Mouse (Mus musculus): ENCODE data around the gene Cpne1.

GRCm38 (mm10) chr2:156151538-156151937 lies 39.8 kb upstream of the Cpne1 start:
- no peak for TF ChIP-seq POLR2A (IDR thresholded peaks at IDR 0.05; ENCODE audit: control insufficient read depth, low read depth, low read length)
- TF ChIP-seq CTCF (IDR thresholded peaks at IDR 0.05; ENCODE audit: control insufficient read depth, insufficient read depth, insufficient replicate concordance, low read depth, low read length) = no peak

Measured in testis, adult 2 months (tissue).